In genomic region chr17:48272598-48272997, GRCm38 (mm10) we compare ENCODE assay signal across 25 mouse cellular contexts. TPM values are rescaled to one million over a fixed set of nuclear protein-coding genes. Genes with fewer than 3 reads are reported as not detected.
DNase-seq lines count a peak whose midpoint lies in the region; ATAC-seq and TF ChIP-seq lines count a peak whose summit lies in the region.
"Had no signal": no experiment of that assay in that cellular context is flagged by ENCODE, and none has a peak within 500 bp of the region (broad histone marks: within the 10 kb centered on the region; RNA-seq: fewer than 3 reads in every experiment).

No protein-coding gene starts in this region.

- no peaks in the 10 kb centered on the region for H3K9me3 ChIP-seq in heart, embryonic 10.5 days
- H3K9me3 ChIP-seq in MEL (replicated peaks; ENCODE audit: insufficient read depth, low read length): no peaks in the 10 kb centered on the region
- H3K9me3 ChIP-seq in intestine, embryonic 15.5 days: no peaks in the 10 kb centered on the region
- no peaks in the 10 kb centered on the region for H3K9me3 ChIP-seq in liver, embryonic 15.5 days (replicated peaks)
- no peaks in the 10 kb centered on the region for H3K9me3 ChIP-seq in hindbrain, embryonic 16.5 days (ENCODE audit: control insufficient read depth, low read length)
- H3K9me3 ChIP-seq: midbrain, embryonic 13.5 days had no signal

- no peak for DNase-seq in heart, embryonic 10.5 days (ENCODE audit: low spot score)
- DNase-seq in heart, postnatal 4 days: no peak
- peak; percentile 34 for DNase-seq in MEL (ENCODE audit: low read depth, low spot score)
- DNase-seq in cerebellum, postnatal 36 days: no peak
- no peak for DNase-seq in gastrocnemius, adult 18-20 months (ENCODE audit: low spot score)
- DNase-seq: adrenal gland, postnatal 14 days; cerebellum, adult 8-10 months; forebrain, postnatal 0 days; gastrocnemius, adult 2 months; heart, postnatal 36 days; kidney, adult 9 months; kidney, postnatal 4 days; lung, postnatal 14 days; thymus, postnatal 25 days had no signal

- H3K79me2 ChIP-seq in MEL (ENCODE audit: control insufficient read depth, insufficient read depth, low read length, poor library complexity): no peaks in the 10 kb centered on the region

- no peak for TF ChIP-seq CTCF in MEL (IDR thresholded peaks at IDR 0.05 in 2 of 3, conservative IDR thresholded peaks at IDR 0.05 in 1 of 3; ENCODE audit: control insufficient read depth in 1 of 3, insufficient read depth in 1 of 3, low read depth in 2 of 3, low read length in 3 of 3, poor library complexity in 1 of 3, severe bottlenecking in 1 of 3)

- peak; percentile 72 for ATAC-seq in intestine, embryonic 15.5 days
- ATAC-seq in liver, embryonic 15.5 days (ENCODE audit: insufficient read depth): peak; percentile 48
- ATAC-seq in hindbrain, embryonic 16.5 days: no peak
- ATAC-seq: forebrain, postnatal 0 days; hindbrain, postnatal 0 days; midbrain, embryonic 13.5 days had no signal

- peak overlapping the region; percentile 48 for H3K9ac ChIP-seq in MEL (ENCODE audit: control insufficient read depth, low read depth, low read length, poor library complexity, severe bottlenecking)
- H3K9ac ChIP-seq in intestine, embryonic 15.5 days: no peak overlapping the region
- peak overlapping the region; percentile 42 for H3K9ac ChIP-seq in liver, embryonic 15.5 days
- no peak overlapping the region for H3K9ac ChIP-seq in hindbrain, embryonic 16.5 days (ENCODE audit: low read depth, low read length)
- H3K9ac ChIP-seq: forebrain, postnatal 0 days; midbrain, embryonic 13.5 days had no signal

- H3K27me3 ChIP-seq in heart, embryonic 10.5 days (ENCODE audit: insufficient read depth, poor library complexity, severe bottlenecking): no peaks in the 10 kb centered on the region
- H3K27me3 ChIP-seq in MEL (ENCODE audit: control insufficient read depth in 1 of 2, insufficient read depth in 2 of 2, low read length in 2 of 2): no peaks in the 10 kb centered on the region
- no peaks in the 10 kb centered on the region for H3K27me3 ChIP-seq in intestine, embryonic 15.5 days (replicated peaks)
- no peaks in the 10 kb centered on the region for H3K27me3 ChIP-seq in liver, embryonic 15.5 days
- no peaks in the 10 kb centered on the region for H3K27me3 ChIP-seq in hindbrain, embryonic 16.5 days (replicated peaks; ENCODE audit: control insufficient read depth, insufficient read depth, low read length)
- H3K27me3 ChIP-seq: CH12.LX; midbrain, embryonic 13.5 days had no signal

- no peaks in the 10 kb centered on the region for H3K36me3 ChIP-seq in heart, embryonic 10.5 days
- H3K36me3 ChIP-seq in MEL (ENCODE audit: control insufficient read depth in 1 of 2, insufficient read depth in 2 of 2, low read length in 2 of 2): peaks cover 0 to 56% of the 10 kb centered on the region in 2 experiments; a peak in 2 of 4 replicates
- no peaks in the 10 kb centered on the region for H3K36me3 ChIP-seq in intestine, embryonic 15.5 days
- no peaks in the 10 kb centered on the region for H3K36me3 ChIP-seq in liver, embryonic 15.5 days (replicated peaks)
- no peaks in the 10 kb centered on the region for H3K36me3 ChIP-seq in hindbrain, embryonic 16.5 days (ENCODE audit: control insufficient read depth, insufficient read depth, low read length)
- H3K36me3 ChIP-seq: midbrain, embryonic 13.5 days had no signal

- H3K27ac ChIP-seq in heart, embryonic 10.5 days: peak overlapping the region; percentile 59; the same call in 1 of the 2 replicates
- H3K27ac ChIP-seq in MEL (ENCODE audit: control insufficient read depth, low read depth, low read length): peak overlapping the region; percentile 80
- H3K27ac ChIP-seq in intestine, embryonic 15.5 days: peak overlapping the region; percentile 54; the same call in 1 of the 2 replicates
- peak overlapping the region; percentile 94 for H3K27ac ChIP-seq in liver, embryonic 15.5 days (replicated peaks)
- H3K27ac ChIP-seq in hindbrain, embryonic 16.5 days (ENCODE audit: low read depth, low read length): no peak overlapping the region
- H3K27ac ChIP-seq: gastrocnemius, adult 2 months; hindbrain, postnatal 0 days; midbrain, embryonic 13.5 days had no signal

- 79% methylated on average over 4 of the region's 4 CpGs for WGBS in heart, embryonic 10.5 days
- WGBS in intestine, embryonic 15.5 days: 57% methylated on average over 4 of the region's 4 CpGs
- 54% methylated on average over 4 of the region's 4 CpGs for WGBS in liver, embryonic 15.5 days (ENCODE audit: insufficient replicate concordance)
- WGBS in hindbrain, embryonic 16.5 days: 84% methylated on average over 4 of the region's 4 CpGs

- no peak overlapping the region for H3K4me3 ChIP-seq in heart, embryonic 10.5 days
- H3K4me3 ChIP-seq in MEL (ENCODE audit: control insufficient read depth in 1 of 2, insufficient read depth in 1 of 2, low read depth in 2 of 2, low read length in 2 of 2): peak overlapping the region; percentile 3 to 32; a peak in 3 of 4 replicates
- H3K4me3 ChIP-seq in intestine, embryonic 15.5 days (replicated peaks): no peak overlapping the region
- peak overlapping the region; percentile 36 for H3K4me3 ChIP-seq in liver, embryonic 15.5 days (replicated peaks)
- no peak overlapping the region for H3K4me3 ChIP-seq in hindbrain, embryonic 16.5 days (ENCODE audit: low read length)
- H3K4me3 ChIP-seq: gastrocnemius, adult 2 months; midbrain, embryonic 13.5 days had no signal

- no peak for TF ChIP-seq EP300 in MEL (IDR thresholded peaks at IDR 0.05; ENCODE audit: low read depth in 1 of 2, low read length in 2 of 2)

- no peak for TF ChIP-seq RAD21 in MEL (IDR thresholded peaks at IDR 0.05; ENCODE audit: low read depth, low read length)

- no peaks in the 10 kb centered on the region for H3K4me1 ChIP-seq in heart, embryonic 10.5 days
- peaks cover 9 to 48% of the 10 kb centered on the region in 2 experiments for H3K4me1 ChIP-seq in MEL (ENCODE audit: control insufficient read depth in 1 of 2, insufficient read depth in 2 of 2, low read length in 2 of 2)
- no peaks in the 10 kb centered on the region; the same call in 1 of the 2 replicates for H3K4me1 ChIP-seq in intestine, embryonic 15.5 days (replicated peaks)
- H3K4me1 ChIP-seq in liver, embryonic 15.5 days (replicated peaks): peaks cover 83% of the 10 kb centered on the region
- no peaks in the 10 kb centered on the region for H3K4me1 ChIP-seq in hindbrain, embryonic 16.5 days (ENCODE audit: control insufficient read depth, insufficient read depth, low read depth, low read length)
- H3K4me1 ChIP-seq: midbrain, embryonic 13.5 days had no signal

- H3K4me2 ChIP-seq in intestine, embryonic 15.5 days (replicated peaks): peak overlapping the region; percentile 40
- H3K4me2 ChIP-seq in liver, embryonic 15.5 days: peak overlapping the region; percentile 66
- H3K4me2 ChIP-seq in hindbrain, embryonic 16.5 days (ENCODE audit: low read length): no peak overlapping the region
- H3K4me2 ChIP-seq: midbrain, embryonic 13.5 days had no signal

- TF ChIP-seq POLR2A in MEL (IDR thresholded peaks at IDR 0.05; ENCODE audit: control insufficient read depth in 1 of 2, insufficient read depth in 1 of 2, low read depth in 1 of 2, low read length in 2 of 2, poor library complexity in 1 of 2): no peak

RNA-seq across cellular contexts. Expression of gene Treml4, which starts 8.5 kb away (rescaled TPM):
- polyA plus RNA-seq in heart, embryonic 10.5 days (2016; fragmentation: Nextera tagmentation; extraction: Ambion mirVana): 0.63 and 0.74 TPM in 2 replicates
- total RNA-seq in heart, postnatal 4 days (2021): under 1 TPM; 0.41 to 0.45 TPM
- 0.35 and 0.56 TPM in 2 replicates for total RNA-seq in MEL (2012; rRNA removed)
- 1 to 10 TPM in 1 of 2 experiments, not detected in 1; 1.4 TPM for polyA plus RNA-seq in MEL (2012; ENCODE audit: insufficient read depth in 1 of 2, insufficient read length in 2 of 2, low read depth in 1 of 2, low replicate concordance in 2 of 2, missing spikeins in 1 of 2)
- polyA plus RNA-seq in intestine, embryonic 15.5 days (2015; fragmentation: Nextera tagmentation; extraction: Ambion mirVana): 2.4 and 3.3 TPM in 2 replicates
- polyA plus RNA-seq in liver, embryonic 15.5 days (2015; fragmentation: Nextera tagmentation; extraction: Ambion mirVana): 5.0 and 5.1 TPM in 2 replicates
- polyA plus RNA-seq in hindbrain, embryonic 16.5 days (2015; fragmentation: Nextera tagmentation; extraction: Ambion mirVana): 0.17 and 0.59 TPM in 2 replicates
- not detected for total RNA-seq in gastrocnemius, adult 18-20 months (2021)
- total RNA-seq: forebrain, postnatal 0 days; gastrocnemius, adult 2 months; hindbrain, postnatal 0 days; layer of hippocampus, postnatal 10 days; left cerebral cortex, postnatal 36 days had no signal
- polyA plus RNA-seq: forebrain, postnatal 0 days had no signal

RNA-seq across cellular contexts. Expression of gene Trem3, which starts 25.0 kb away (rescaled TPM):
- polyA plus RNA-seq in heart, embryonic 10.5 days (2016; fragmentation: Nextera tagmentation; extraction: Ambion mirVana): not detected in 2 replicates
- under 1 TPM in 1 of 2 experiments, not detected in 1; 0.29 TPM for total RNA-seq in heart, postnatal 4 days (2021)
- total RNA-seq in MEL (2012; rRNA removed): not detected in 2 replicates
- not detected for polyA plus RNA-seq in MEL (2012; ENCODE audit: insufficient read depth in 1 of 2, insufficient read length in 2 of 2, low read depth in 1 of 2, low replicate concordance in 2 of 2, missing spikeins in 1 of 2)
- 0.19 and 0.23 TPM in 2 replicates for polyA plus RNA-seq in intestine, embryonic 15.5 days (2015; fragmentation: Nextera tagmentation; extraction: Ambion mirVana)
- 8.7 and 9.5 TPM in 2 replicates for polyA plus RNA-seq in liver, embryonic 15.5 days (2015; fragmentation: Nextera tagmentation; extraction: Ambion mirVana)
- polyA plus RNA-seq in hindbrain, embryonic 16.5 days (2015; fragmentation: Nextera tagmentation; extraction: Ambion mirVana): not detected in 2 replicates
- total RNA-seq in gastrocnemius, adult 18-20 months (2021): not detected
- total RNA-seq: CH12.LX; forebrain, postnatal 0 days; gastrocnemius, adult 2 months; heart, adult 8-10 months; heart, postnatal 36 days; hindbrain, postnatal 0 days; layer of hippocampus, postnatal 10 days; liver, adult 2 months had no signal
- polyA plus RNA-seq: forebrain, postnatal 0 days; hindbrain, postnatal 0 days; midbrain, embryonic 13.5 days; testis, adult 2 months had no signal

RNA-seq across cellular contexts. Expression of gene Treml2, which starts 26.7 kb away (rescaled TPM):
- polyA plus RNA-seq in heart, embryonic 10.5 days (2016; fragmentation: Nextera tagmentation; extraction: Ambion mirVana): 0.97 and 1.3 TPM in 2 replicates
- under 1 TPM; 0.19 to 0.25 TPM for total RNA-seq in heart, postnatal 4 days (2021)
- total RNA-seq in MEL (2012; rRNA removed): 21.5 and 27.7 TPM in 2 replicates
- 10 to 100 TPM in 1 of 2 experiments, not detected in 1; 52.7 TPM for polyA plus RNA-seq in MEL (2012; ENCODE audit: insufficient read depth in 1 of 2, insufficient read length in 2 of 2, low read depth in 1 of 2, low replicate concordance in 2 of 2, missing spikeins in 1 of 2)
- polyA plus RNA-seq in intestine, embryonic 15.5 days (2015; fragmentation: Nextera tagmentation; extraction: Ambion mirVana): 0.24 and 0.37 TPM in 2 replicates
- polyA plus RNA-seq in liver, embryonic 15.5 days (2015; fragmentation: Nextera tagmentation; extraction: Ambion mirVana): 3.7 and 3.8 TPM in 2 replicates
- 0.27 TPM in 1 of 2 replicates, not detected in the other for polyA plus RNA-seq in hindbrain, embryonic 16.5 days (2015; fragmentation: Nextera tagmentation; extraction: Ambion mirVana)
- under 1 TPM in 1 of 2 experiments, not detected in 1; 0.12 TPM for total RNA-seq in gastrocnemius, adult 18-20 months (2021)
- total RNA-seq: gastrocnemius, adult 2 months had no signal
- polyA plus RNA-seq: testis, adult 2 months had no signal

RNA-seq across cellular contexts. Expression of gene Trem1, which starts 40.0 kb away (rescaled TPM):
- 0.05 and 0.11 TPM in 2 replicates for polyA plus RNA-seq in heart, embryonic 10.5 days (2016; fragmentation: Nextera tagmentation; extraction: Ambion mirVana)
- under 1 TPM in 1 of 2 experiments, not detected in 1; 0.09 TPM for total RNA-seq in heart, postnatal 4 days (2021)
- not detected in 2 replicates for total RNA-seq in MEL (2012; rRNA removed)
- under 1 TPM in 1 of 2 experiments, not detected in 1; 0.06 TPM for polyA plus RNA-seq in MEL (2012; ENCODE audit: insufficient read depth in 1 of 2, insufficient read length in 2 of 2, low read depth in 1 of 2, low replicate concordance in 2 of 2, missing spikeins in 1 of 2)
- polyA plus RNA-seq in intestine, embryonic 15.5 days (2015; fragmentation: Nextera tagmentation; extraction: Ambion mirVana): 0.24 and 0.37 TPM in 2 replicates
- 1.5 and 2.0 TPM in 2 replicates for polyA plus RNA-seq in liver, embryonic 15.5 days (2015; fragmentation: Nextera tagmentation; extraction: Ambion mirVana)
- polyA plus RNA-seq in hindbrain, embryonic 16.5 days (2015; fragmentation: Nextera tagmentation; extraction: Ambion mirVana): not detected in 2 replicates
- total RNA-seq in gastrocnemius, adult 18-20 months (2021): not detected
- total RNA-seq: gastrocnemius, adult 2 months; heart, postnatal 36 days; hindbrain, postnatal 0 days; layer of hippocampus, postnatal 10 days; left cerebral cortex, postnatal 36 days; liver, adult 2 months had no signal
- polyA plus RNA-seq: liver, adult 2 months; midbrain, embryonic 13.5 days had no signal

RNA-seq across cellular contexts. Expression of gene B430306N03Rik, which starts 43.3 kb away (rescaled TPM):
- polyA plus RNA-seq in heart, embryonic 10.5 days (2016; fragmentation: Nextera tagmentation; extraction: Ambion mirVana): 0.13 TPM in 1 of 2 replicates, not detected in the other
- total RNA-seq in heart, postnatal 4 days (2021): under 1 TPM; 0.10 to 0.25 TPM
- total RNA-seq in MEL (2012; rRNA removed): 0.13 and 0.19 TPM in 2 replicates
- polyA plus RNA-seq in MEL (2012; ENCODE audit: insufficient read depth in 1 of 2, insufficient read length in 2 of 2, low read depth in 1 of 2, low replicate concordance in 2 of 2, missing spikeins in 1 of 2): under 1 TPM in 1 of 2 experiments, not detected in 1; 0.68 TPM
- polyA plus RNA-seq in intestine, embryonic 15.5 days (2015; fragmentation: Nextera tagmentation; extraction: Ambion mirVana): 0.28 and 0.45 TPM in 2 replicates
- 3.9 and 4.3 TPM in 2 replicates for polyA plus RNA-seq in liver, embryonic 15.5 days (2015; fragmentation: Nextera tagmentation; extraction: Ambion mirVana)
- polyA plus RNA-seq in hindbrain, embryonic 16.5 days (2015; fragmentation: Nextera tagmentation; extraction: Ambion mirVana): 0.06 and 0.14 TPM in 2 replicates
- under 1 TPM in 1 of 2 experiments, not detected in 1; 0.05 TPM for total RNA-seq in gastrocnemius, adult 18-20 months (2021)
- total RNA-seq: gastrocnemius, adult 2 months; layer of hippocampus, postnatal 10 days had no signal
- polyA plus RNA-seq: hindbrain, postnatal 0 days; midbrain, embryonic 13.5 days had no signal

Comparison
In these comparisons a context has a peak if more than half of its experiments do, and no peak if none do; other contexts are left out.
1. H3K4me3 ChIP-seq: peak in MEL (2 of 2) and liver, embryonic 15.5 days (single experiment); none in heart, embryonic 10.5 days (single experiment), intestine, embryonic 15.5 days (single experiment) and hindbrain, embryonic 16.5 days (single experiment).
2. H3K9ac ChIP-seq: peak in MEL (single experiment) and liver, embryonic 15.5 days (single experiment); none in intestine, embryonic 15.5 days (single experiment) and hindbrain, embryonic 16.5 days (single experiment).